Mouse (Mus musculus): ENCODE measurements at regions not wholly inside any gene's neighbourhood (a gene's known extent, or its start where the extent isn't known, plus 50 kb on each side); places are given as distances from the start of the nearest gene placed in this dataset.

DNA sequence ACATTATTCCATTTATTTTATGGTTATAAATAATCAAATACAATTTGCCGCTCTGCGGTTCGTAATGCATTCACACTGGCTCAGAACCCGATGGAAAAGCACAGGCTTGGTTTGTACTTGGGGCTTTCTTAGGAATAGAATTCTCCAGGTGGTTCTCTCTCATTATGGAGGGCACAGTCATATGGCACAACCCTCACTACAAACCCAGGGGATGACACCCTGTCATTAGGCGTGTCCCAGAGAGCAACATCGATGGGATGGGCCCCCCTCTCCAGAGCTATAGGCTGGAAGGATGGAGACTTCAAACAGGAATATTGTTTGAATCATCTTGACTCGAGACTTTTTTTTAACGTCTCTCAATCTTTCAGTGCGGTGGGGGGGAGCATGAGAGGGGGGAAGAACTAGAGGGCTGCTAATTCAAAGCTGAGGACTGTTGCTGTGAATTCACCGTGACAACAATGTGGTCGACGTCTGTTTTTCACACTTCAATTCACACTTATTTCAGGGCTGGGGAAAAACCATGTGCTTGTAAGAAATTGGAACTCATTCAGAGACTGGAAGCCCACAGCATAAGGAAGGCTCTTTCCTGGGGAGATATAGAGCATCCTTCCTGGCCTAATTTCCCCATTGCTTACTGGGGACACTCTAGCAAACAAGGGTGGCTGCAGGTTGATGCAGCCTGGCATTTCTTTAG, 399.9 kb upstream of the Nrp1 start:
- WGBS, result 48% methylated on average over 12 of the region's 12 CpGs
- H3K27ac ChIP-seq (ENCODE audit: insufficient read depth, low read length), result no peak overlapping the region
- H3K4me3 ChIP-seq (replicated peaks; ENCODE audit: insufficient read depth, low read depth, low read length), result no peak overlapping the region
- no peaks in the 10 kb centered on the region for H3K4me1 ChIP-seq (ENCODE audit: control insufficient read depth, insufficient read depth, low read length)
- H3K27me3 ChIP-seq (ENCODE audit: control insufficient read depth, insufficient read depth, low read length), result no peaks in the 10 kb centered on the region
- DNase-seq, result no peak
- no peak for TF ChIP-seq CTCF (IDR thresholded peaks at IDR 0.05; ENCODE audit: borderline replicate concordance, insufficient read depth, low read depth, low read length)
- no peak for TF ChIP-seq POLR2A (IDR thresholded peaks at IDR 0.05; ENCODE audit: borderline replicate concordance, insufficient read depth, low read length)

DNA sequence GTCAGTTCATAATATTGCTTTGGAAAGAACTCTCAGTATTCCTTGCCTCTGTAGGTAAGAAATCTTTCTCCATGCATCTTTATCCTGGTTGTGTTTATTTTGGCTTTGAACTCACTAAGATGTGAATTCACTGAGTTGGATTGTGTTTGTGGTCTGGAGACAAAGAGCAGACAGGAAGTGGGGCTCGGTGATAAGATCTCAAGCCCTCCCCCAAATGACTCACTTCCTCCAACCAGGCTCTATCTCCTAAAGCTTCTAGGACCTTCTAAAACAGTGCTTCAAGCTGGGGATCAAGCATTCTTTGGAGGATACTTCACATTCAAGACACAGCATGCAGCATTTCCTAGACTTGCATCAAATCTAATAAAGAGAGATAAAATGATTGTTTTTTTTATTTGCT, 395.5 kb upstream of the Nrp1 start:
- no peaks in the 10 kb centered on the region for H3K4me1 ChIP-seq (ENCODE audit: control insufficient read depth, insufficient read depth, low read length)
- 90% methylated on average over 1 of the region's 1 CpGs for WGBS
- H3K27ac ChIP-seq (ENCODE audit: insufficient read depth, low read length), result no peak overlapping the region
- H3K4me3 ChIP-seq (replicated peaks; ENCODE audit: insufficient read depth, low read depth, low read length), result no peak overlapping the region
- no peaks in the 10 kb centered on the region for H3K27me3 ChIP-seq (ENCODE audit: control insufficient read depth, insufficient read depth, low read length)
- DNase-seq, result no peak
- no peak for TF ChIP-seq CTCF (IDR thresholded peaks at IDR 0.05; ENCODE audit: borderline replicate concordance, insufficient read depth, low read depth, low read length)
- TF ChIP-seq POLR2A (IDR thresholded peaks at IDR 0.05; ENCODE audit: borderline replicate concordance, insufficient read depth, low read length), result no peak

DNA sequence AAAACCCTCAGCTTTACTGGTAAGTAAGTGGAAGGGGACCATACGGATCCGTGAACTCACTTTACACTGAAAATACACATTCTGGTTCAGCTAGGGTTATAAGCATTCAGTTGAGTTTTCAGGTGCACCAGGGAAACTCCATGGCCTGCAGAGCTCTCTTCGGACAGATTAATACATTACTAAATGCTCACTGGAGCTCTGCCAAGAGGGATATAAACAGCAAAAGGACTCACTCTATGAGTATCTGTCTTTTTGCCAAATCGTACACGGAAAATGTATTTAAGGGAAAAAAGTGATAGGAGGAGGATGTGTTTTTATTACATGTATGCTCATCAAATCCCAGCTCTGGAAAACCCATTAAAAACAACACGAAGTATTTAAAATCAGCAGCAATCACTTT, 394.8 kb upstream of the Nrp1 start:
- WGBS, result 67% methylated on average over 6 of the region's 6 CpGs
- no peak for TF ChIP-seq CTCF (IDR thresholded peaks at IDR 0.05; ENCODE audit: borderline replicate concordance, insufficient read depth, low read depth, low read length)
- no peak for TF ChIP-seq POLR2A (IDR thresholded peaks at IDR 0.05; ENCODE audit: borderline replicate concordance, insufficient read depth, low read length)
- H3K4me1 ChIP-seq (ENCODE audit: control insufficient read depth, insufficient read depth, low read length), result no peaks in the 10 kb centered on the region
- no peak overlapping the region for H3K4me3 ChIP-seq (replicated peaks; ENCODE audit: insufficient read depth, low read depth, low read length)
- H3K27me3 ChIP-seq (ENCODE audit: control insufficient read depth, insufficient read depth, low read length), result no peaks in the 10 kb centered on the region
- H3K27ac ChIP-seq (ENCODE audit: insufficient read depth, low read length), result no peak overlapping the region
- no peak for DNase-seq

DNA sequence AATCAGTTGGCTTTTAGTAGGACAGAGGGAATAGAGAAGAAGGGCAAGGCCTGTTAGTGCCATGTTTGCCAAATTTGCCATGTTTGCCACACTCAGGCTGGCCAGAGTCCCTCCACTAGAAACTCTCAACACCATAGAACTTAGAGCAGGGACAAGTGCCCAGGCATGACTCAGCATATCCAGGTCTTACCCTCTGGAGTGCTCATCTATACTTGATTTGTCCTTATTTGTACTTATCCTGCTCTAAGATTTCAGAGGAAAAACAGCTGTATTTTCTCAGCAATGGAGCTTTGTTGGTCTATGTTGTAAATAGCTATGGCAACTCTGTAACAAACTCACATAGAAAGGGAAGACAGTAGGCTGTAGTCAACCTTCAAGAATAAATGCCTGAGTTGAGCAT, 393.6 kb upstream of the Nrp1 start:
- H3K4me3 ChIP-seq (replicated peaks; ENCODE audit: insufficient read depth, low read depth, low read length), result no peak overlapping the region
- H3K27ac ChIP-seq (ENCODE audit: insufficient read depth, low read length), result no peak overlapping the region
- DNase-seq, result no peak
- no peak for TF ChIP-seq POLR2A (IDR thresholded peaks at IDR 0.05; ENCODE audit: borderline replicate concordance, insufficient read depth, low read length)
- H3K4me1 ChIP-seq (ENCODE audit: control insufficient read depth, insufficient read depth, low read length), result no peaks in the 10 kb centered on the region
- no peaks in the 10 kb centered on the region for H3K27me3 ChIP-seq (ENCODE audit: control insufficient read depth, insufficient read depth, low read length)

DNA sequence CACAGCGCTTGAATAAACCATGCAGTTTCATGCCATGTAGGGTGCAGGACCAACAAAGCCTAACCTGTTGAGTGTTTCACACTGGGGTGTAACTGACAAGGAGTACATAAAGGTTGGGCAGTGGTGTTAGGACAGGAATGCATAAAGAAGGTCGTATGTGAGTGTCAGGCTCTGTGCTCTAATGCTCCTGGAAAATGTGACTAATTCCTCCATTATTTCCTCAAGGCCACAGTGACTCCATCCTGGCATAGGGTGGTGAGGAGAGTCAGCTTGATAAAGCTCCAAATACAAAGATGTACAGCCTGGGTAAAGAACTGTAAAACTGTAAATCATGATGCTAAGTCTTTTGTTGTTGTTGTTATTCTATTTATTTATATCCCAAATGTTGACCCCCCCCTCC, 393.1 kb upstream of the Nrp1 start:
- H3K27me3 ChIP-seq (ENCODE audit: control insufficient read depth, insufficient read depth, low read length), result no peaks in the 10 kb centered on the region
- H3K27ac ChIP-seq (ENCODE audit: insufficient read depth, low read length), result no peak overlapping the region
- no peak for DNase-seq
- no peaks in the 10 kb centered on the region for H3K4me1 ChIP-seq (ENCODE audit: control insufficient read depth, insufficient read depth, low read length)
- no peak for TF ChIP-seq CTCF (IDR thresholded peaks at IDR 0.05; ENCODE audit: borderline replicate concordance, insufficient read depth, low read depth, low read length)
- no peak for TF ChIP-seq POLR2A (IDR thresholded peaks at IDR 0.05; ENCODE audit: borderline replicate concordance, insufficient read depth, low read length)
- 76% methylated on average over 2 of the region's 2 CpGs for WGBS
- H3K4me3 ChIP-seq (replicated peaks; ENCODE audit: insufficient read depth, low read depth, low read length), result no peak overlapping the region

DNA sequence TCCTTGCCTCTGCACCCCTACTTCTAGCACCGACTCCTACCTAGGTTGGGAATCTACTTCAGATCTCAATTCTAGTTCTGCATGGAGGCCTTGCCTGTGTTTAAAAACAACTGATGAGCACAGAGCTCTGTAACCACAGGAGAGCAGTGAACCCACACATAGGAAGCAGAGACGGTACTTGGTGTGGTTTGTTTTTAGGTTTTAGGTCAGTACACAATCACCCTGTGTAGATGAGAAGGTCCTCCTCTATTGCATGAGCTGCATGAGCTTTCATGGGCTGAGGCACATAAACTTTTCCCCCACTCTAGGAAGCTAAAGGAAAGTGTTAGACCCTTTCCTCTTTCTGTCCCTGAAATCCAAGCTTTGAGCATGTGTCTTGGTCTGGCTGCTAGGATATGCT, 390.4 kb upstream of the Nrp1 start:
- Histone ChIP-seq H3K27me3 (ENCODE audit: control insufficient read depth, insufficient read depth, low read length) (no peaks in the 10 kb centered on the region), H3K4me3 (replicated peaks; ENCODE audit: insufficient read depth, low read depth, low read length) (no peak overlapping the region), H3K4me1 (ENCODE audit: control insufficient read depth, insufficient read depth, low read length) (no peaks in the 10 kb centered on the region), H3K27ac (ENCODE audit: insufficient read depth, low read length) (no peak overlapping the region)
- WGBS, result 97% methylated on average over 2 of the region's 2 CpGs
- no peak for DNase-seq
- no peak for TF ChIP-seq CTCF (IDR thresholded peaks at IDR 0.05; ENCODE audit: borderline replicate concordance, insufficient read depth, low read depth, low read length)
- TF ChIP-seq POLR2A (IDR thresholded peaks at IDR 0.05; ENCODE audit: borderline replicate concordance, insufficient read depth, low read length), result no peak

DNA sequence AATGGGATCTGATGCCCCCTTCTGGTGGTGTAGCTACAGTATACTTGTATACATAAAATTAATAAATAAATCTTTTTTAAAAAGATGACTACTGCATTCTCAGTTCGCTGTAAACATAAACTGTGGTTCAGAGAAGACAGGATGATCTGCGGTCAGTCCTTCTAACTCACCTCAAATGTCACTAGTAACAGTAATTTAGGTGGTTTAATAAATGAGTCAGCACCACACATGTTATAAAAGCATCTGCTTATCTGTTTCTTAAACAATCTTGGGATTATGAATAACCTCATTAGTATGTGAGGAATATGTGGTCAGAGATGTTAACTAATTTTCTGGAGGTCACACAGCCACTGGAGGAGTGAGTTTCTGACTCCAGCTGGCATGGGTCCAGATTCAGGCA, 385.2 kb upstream of the Nrp1 start:
- no peak overlapping the region for H3K27ac ChIP-seq (ENCODE audit: insufficient read depth, low read length)
- no peak for TF ChIP-seq CTCF (IDR thresholded peaks at IDR 0.05; ENCODE audit: borderline replicate concordance, insufficient read depth, low read depth, low read length)
- no peak for TF ChIP-seq POLR2A (IDR thresholded peaks at IDR 0.05; ENCODE audit: borderline replicate concordance, insufficient read depth, low read length)
- 97% methylated on average over 2 of the region's 2 CpGs for WGBS
- no peaks in the 10 kb centered on the region for H3K4me1 ChIP-seq (ENCODE audit: control insufficient read depth, insufficient read depth, low read length)
- H3K4me3 ChIP-seq (replicated peaks; ENCODE audit: insufficient read depth, low read depth, low read length), result no peak overlapping the region
- no peak for DNase-seq
- no peaks in the 10 kb centered on the region for H3K27me3 ChIP-seq (ENCODE audit: control insufficient read depth, insufficient read depth, low read length)

DNA sequence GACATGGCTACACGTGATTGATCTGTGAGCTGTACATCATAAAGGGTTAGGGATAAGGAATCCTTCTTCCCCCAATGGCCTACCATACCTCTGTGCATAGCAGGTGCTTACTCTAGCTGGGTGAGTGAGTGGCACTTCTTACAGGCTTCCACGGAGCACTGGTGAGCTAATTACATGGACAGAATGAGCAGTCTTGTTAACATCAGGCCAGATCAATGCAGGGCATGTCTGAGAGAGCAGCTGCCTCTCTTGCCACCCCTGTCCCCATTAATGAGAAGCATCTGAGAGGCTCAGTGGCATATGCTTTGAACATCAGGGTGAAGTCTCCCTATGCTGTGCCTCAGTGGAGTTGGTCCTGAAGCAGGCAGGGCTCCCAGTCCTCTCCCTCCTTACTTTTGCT, 380.7 kb upstream of the Nrp1 start:
- DNase-seq, result no peak
- H3K4me1 ChIP-seq (ENCODE audit: control insufficient read depth, insufficient read depth, low read length), result no peaks in the 10 kb centered on the region
- TF ChIP-seq POLR2A (IDR thresholded peaks at IDR 0.05; ENCODE audit: borderline replicate concordance, insufficient read depth, low read length) (no peak), CTCF (IDR thresholded peaks at IDR 0.05; ENCODE audit: borderline replicate concordance, insufficient read depth, low read depth, low read length) (no peak)
- no peak overlapping the region for H3K4me3 ChIP-seq (replicated peaks; ENCODE audit: insufficient read depth, low read depth, low read length)
- WGBS, result 53% methylated on average over 2 of the region's 2 CpGs
- H3K27ac ChIP-seq (ENCODE audit: insufficient read depth, low read length), result no peak overlapping the region
- no peaks in the 10 kb centered on the region for H3K27me3 ChIP-seq (ENCODE audit: control insufficient read depth, insufficient read depth, low read length)
